Mouse (Mus musculus) bone marrow macrophage, adult 2 months (primary cell): ENCODE data around the gene Klhl7. TPM values are rescaled to one million over a fixed set of nuclear protein-coding genes. Genes with fewer than 3 reads are reported as not detected.
A peak's percentile ranks its signal among the peaks of the same experiment; 100 is the strongest.

Experiments
- H3K27ac ChIP-seq: 2 replicates; pipeline ENCODE4 v1.5.1; 2012; ENCODE audit warnings: low read depth, low read length; ENCODE audit not compliant: insufficient read depth
- H3K4me1 ChIP-seq: 2 replicates; pipeline ENCODE4 v1.6.1; 2012; ENCODE audit warnings: low read length; ENCODE audit not compliant: control insufficient read depth, insufficient read depth
- H3K4me3 ChIP-seq: 2 replicates; pipeline ENCODE4 v1.5.1; 2012; ENCODE audit warnings: mild to moderate bottlenecking, low read length, moderate library complexity; ENCODE audit not compliant: insufficient read depth
- CTCF ChIP-seq: IDR thresholded peaks from 2 replicates; pipeline ENCODE4 v1.5.1; 2012; ENCODE audit warnings: low read depth, mild to moderate bottlenecking, low read length, moderate library complexity
- POLR2A ChIP-seq: IDR thresholded peaks from 2 replicates; pipeline ENCODE4 v1.6.1; 2012; ENCODE audit warnings: mild to moderate bottlenecking, low read depth, low read length, borderline replicate concordance
- polyA plus RNA-seq: library from polyadenylated mRNA; stranded (reverse); fragments of >200 nt; gene quantifications from 2 replicates; pipeline ENCODE4 v1.2.4, GENCODE M21; 2012; ENCODE audit not compliant: missing spikeins, insufficient read depth, insufficient read length

Klhl7 gene
- polyA plus RNA-seq, 1 experiment = 15.5 TPM

DNA sequence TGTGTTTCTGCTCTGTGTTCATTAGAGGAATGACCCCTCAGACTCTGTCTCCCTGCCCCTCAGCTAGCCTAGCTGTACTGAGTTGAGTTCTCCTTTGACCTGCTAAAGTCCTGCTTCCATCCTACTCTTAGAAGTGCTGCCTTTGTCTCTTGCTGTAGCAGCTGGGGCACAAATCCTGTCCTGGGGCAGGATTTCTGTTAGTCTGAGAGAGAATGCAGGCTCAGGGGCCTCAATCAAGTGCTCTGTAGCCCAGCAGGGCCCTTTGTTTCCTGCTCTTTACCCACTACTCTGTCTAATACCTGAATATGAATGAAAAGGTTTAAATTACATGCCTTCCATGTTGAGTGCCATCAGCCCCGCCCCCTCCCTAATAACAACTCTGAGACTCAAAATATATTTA is 23.8 kb downstream of the Klhl7 start:
- no peak overlapping the region for H3K27ac ChIP-seq
- TF ChIP-seq CTCF (no peak), POLR2A (no peak)
- H3K4me3 ChIP-seq = no peak overlapping the region
- H3K4me1 ChIP-seq = peaks cover 7% of the 10 kb centered on the region

DNA sequence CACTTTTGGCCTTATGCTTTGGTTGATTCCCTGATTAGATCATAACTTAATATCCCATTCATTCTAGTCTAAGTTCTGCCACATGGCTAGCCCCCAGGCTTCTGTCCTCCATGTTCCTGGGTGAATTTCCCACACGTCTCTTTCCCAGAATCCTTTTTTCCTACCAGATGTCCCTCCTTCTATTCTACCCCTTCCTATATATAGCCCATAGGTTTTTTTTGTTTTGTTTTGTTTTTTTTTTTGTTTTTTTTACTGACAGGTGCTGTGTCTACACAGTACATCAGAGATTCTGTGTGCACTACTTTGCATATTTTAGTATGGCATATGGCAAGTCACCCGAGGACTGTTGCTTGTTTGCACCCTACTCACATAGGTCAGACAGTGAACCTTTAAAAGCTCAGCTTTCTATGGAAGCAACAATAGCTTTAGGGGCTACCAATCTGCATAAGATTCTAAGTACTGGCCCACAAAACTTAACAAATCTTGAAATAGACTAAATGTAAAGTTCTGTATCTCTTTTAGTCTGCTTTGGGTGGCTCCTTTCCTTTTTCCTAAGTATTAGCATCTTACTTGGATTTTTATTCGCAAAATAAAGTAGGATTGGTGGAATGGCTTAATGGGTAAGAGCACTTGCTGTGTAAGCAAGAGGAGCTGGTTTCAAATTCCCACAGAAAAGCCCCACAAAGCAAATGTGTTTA is 24.3 kb downstream of the Klhl7 start:
- TF ChIP-seq POLR2A (no peak), CTCF (no peak)
- peaks cover 7% of the 10 kb centered on the region for H3K4me1 ChIP-seq
- no peak overlapping the region for H3K27ac ChIP-seq
- H3K4me3 ChIP-seq = no peak overlapping the region

DNA sequence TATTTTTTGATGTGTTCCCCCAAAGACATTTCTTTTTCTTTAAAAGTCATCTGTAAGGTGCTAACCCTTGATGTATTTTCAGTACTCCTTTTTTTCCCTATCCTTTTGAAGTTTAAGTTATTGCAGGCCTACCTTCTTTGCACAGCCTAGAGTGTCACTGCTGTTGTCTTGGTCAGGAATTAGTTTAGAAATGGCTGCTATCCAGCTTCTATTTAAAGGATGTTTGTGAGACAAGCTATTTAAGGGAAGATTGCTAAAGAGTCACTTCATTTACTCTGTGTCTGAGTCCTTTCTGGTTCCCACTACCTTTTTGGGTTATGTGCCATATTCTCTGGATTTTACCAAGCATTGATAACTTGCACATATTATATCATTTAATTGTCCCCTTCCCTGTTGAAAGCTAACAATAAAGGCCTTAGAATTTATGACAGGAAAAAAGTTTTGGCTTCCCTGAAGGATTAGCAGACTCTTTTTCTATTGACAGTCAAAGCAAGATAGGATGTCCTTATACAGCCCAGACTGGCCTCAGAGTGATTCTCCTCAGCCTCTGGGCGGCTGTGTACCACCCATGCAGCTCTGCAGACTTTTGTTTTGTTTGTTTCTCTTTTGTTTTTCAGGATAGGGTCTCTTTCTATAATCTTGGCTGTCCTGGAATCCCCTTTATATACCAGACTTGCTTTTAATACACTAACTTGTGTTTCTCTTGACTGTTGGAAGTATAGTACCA is 25.7 kb downstream of the Klhl7 start:
- Histone ChIP-seq H3K27ac (no peak overlapping the region), H3K4me3 (no peak overlapping the region), H3K4me1 (peaks cover 7% of the 10 kb centered on the region)
- TF ChIP-seq CTCF = no peak
- no peak for TF ChIP-seq POLR2A

DNA sequence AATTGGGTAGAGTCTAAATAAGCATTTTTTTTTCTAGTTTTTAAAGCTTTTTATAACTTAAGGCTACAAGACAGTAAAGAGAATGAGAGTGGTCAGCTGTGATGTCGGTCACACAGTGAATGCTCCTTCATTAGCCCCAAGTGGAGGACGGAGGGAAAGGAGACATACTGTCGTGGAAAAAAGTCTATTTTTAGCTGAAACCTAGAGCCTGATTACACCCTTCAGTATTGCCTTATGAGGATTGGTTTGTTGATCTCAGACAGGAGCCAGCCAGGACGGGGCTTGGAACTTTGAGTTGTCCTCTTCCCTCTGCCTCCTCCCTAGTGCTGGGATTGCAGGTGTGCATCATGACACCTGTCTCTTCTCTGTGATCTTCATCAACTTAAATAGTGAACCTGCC is 26.6 kb downstream of the Klhl7 start:
- no peak for TF ChIP-seq CTCF
- TF ChIP-seq POLR2A = no peak
- Histone ChIP-seq H3K4me3 (no peak overlapping the region), H3K4me1 (peaks cover 7% of the 10 kb centered on the region), H3K27ac (no peak overlapping the region)

DNA sequence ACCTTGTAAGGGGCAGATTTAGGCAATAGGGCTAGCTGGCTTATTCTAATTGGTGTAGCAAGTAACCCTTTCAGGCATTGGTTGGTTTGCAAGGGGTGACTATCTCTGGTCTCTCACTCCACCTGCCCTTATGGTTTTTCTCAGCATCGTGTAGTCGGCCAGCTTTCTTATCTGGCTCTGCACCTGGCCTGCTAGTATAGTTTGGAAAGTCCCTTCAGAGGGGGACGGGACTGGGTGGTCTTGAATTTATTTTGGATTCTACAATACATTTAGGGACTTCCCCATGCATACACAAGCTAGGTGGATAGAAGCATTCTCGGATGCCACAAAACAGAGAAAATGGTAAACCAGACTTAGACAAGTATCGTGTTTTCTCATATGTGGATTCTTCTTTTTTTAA is 46.6 kb downstream of the Klhl7 start:
- Histone ChIP-seq H3K27ac (no peak overlapping the region), H3K4me1 (no peaks in the 10 kb centered on the region), H3K4me3 (no peak overlapping the region)
- TF ChIP-seq POLR2A (no peak), CTCF (no peak)

DNA sequence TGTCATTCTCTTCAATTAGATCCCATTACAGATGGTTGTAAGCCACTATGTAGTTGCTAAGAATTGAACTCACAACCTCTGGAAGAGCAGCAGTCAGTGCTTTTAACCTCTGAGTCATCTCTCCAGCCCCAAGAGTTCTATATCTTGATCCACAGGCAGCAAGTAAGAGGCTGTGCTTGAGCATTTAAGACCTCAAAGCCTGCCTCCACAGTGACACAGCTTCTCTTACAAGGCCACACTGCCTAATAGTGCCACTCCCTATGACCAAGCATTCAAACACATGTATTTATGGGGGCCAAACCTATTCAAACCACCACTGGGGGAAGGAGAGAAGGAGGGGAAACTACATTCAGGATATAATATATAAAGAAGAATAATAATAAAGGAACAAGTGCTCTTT is 51.8 kb downstream of the Klhl7 start:
- no peak for TF ChIP-seq CTCF
- no peak overlapping the region for H3K4me3 ChIP-seq
- H3K4me1 ChIP-seq = no peaks in the 10 kb centered on the region
- H3K27ac ChIP-seq = no peak overlapping the region

DNA sequence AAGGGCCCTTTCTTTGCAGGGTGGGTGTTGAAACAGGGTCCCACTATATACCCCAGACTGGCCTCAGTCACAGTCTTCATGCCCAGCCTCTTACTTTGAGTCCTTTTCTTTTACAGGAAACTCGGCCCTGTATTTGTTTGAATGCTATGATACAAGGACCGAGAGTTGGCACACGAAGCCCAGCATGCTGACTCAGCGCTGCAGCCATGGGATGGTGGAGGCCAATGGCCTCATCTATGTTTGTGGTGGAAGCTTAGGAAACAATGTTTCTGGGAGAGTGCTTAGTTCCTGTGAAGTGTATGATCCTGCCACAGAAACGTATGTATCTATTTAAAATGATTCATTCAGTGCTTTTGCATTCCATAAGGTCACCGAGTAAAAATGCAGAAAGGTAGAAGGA is 56.4 kb downstream of the Klhl7 start:
- Histone ChIP-seq H3K4me3 (no peak overlapping the region), H3K4me1 (no peaks in the 10 kb centered on the region), H3K27ac (no peak overlapping the region)
- TF ChIP-seq CTCF = no peak
- no peak for TF ChIP-seq POLR2A

DNA sequence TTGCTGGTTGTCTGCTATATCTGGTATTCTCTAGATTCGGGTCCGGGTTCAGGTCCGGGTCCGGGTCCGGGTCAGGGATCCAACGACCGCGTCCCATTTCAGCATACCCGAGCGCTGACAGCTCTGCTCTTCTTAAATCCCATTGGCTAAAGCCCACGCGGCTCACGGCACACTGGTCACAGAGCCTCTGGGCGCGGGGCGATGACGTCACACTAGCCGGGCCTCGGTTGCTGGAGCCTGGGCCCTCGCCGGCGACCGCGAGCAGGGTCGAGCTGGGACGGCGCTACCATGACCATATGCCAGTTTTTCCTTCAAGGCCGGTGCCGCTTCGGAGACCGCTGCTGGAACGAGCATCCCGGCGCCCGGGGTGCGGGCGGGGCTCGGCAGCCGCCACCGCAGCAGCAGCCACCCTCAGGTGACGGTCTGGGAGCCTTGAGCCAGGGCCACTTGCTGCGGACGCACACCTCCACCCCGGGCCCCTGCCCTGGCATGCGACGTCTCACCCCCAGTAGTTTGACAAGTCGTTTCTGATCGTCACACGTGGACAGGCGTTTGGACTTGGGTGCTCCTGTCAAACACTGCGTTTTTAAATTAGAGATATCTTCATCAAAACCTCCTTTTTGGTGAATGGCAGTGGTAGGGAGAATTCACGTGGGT is 64.5 kb downstream of the Klhl7 start, which contains the start of gene Nupl2:
TSS of gene Nupl2 (plus strand) at position 175 of the 657 bp plus-strand sequence.
- Histone ChIP-seq H3K27ac (0 out of 2 replicates have a peak within 1 kb of the TSS, but pooled peaks have one; percentile 31), H3K4me1 (peaks cover 3% of the 10 kb centered on the region; the same call in 1 of the 2 replicates), H3K4me3 (peak within 1 kb of the TSS; percentile 99)
- TF ChIP-seq POLR2A (no peak), CTCF (no peak)

DNA sequence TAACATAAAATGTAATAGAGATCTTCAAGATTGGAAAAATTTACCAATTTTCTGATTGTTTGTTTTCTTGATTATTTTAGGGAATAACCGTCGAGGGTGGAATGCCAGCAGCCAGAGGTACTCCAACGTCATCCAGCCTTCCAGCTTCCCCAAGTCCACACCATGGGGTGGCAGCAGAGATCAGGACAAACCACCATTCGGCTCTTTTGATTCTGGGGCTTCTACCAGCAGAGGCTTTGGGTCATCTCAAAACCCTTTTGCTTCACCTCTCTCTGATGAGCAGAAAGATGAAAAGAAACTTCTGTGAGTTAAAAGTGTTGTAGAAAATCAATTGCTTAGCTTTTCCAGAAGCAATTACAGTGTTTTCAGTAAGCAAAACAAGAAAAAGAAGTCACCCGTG is 66.9 kb downstream of the Klhl7 start:
- H3K4me1 ChIP-seq = peaks cover 3% of the 10 kb centered on the region; the same call in 1 of the 2 replicates
- H3K27ac ChIP-seq = no peak overlapping the region
- TF ChIP-seq CTCF = no peak
- TF ChIP-seq POLR2A = no peak
- no peak overlapping the region for H3K4me3 ChIP-seq

DNA sequence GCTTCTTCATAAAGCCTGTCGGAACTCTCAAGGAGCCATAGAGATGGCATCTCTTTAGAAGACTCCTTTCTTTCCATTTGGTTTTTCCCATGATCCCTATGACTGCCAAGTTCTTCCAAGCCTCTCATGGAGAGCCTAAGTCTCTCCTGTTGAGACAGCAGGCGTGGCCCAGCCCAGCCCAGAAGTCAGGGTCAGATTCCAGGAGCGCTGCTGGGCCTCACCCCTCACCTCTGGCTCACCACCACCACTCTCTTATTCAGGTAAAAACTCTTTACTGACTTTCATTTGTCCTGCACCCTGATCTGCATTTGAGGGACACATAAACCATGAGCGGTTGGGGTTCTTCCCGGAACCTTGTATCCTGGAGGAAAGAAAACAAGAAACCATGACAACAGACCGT is 69.5 kb downstream of the Klhl7 start:
- Histone ChIP-seq H3K27ac (no peak overlapping the region), H3K4me1 (peaks cover 3% of the 10 kb centered on the region; the same call in 1 of the 2 replicates), H3K4me3 (no peak overlapping the region)
- TF ChIP-seq CTCF (no peak), POLR2A (no peak)
